Mouse (Mus musculus): ENCODE data around the gene Kdm5b.

- no peak for TF ChIP-seq CHD2 (IDR thresholded peaks at IDR 0.05; ENCODE audit: low read depth, low read length)
- TF ChIP-seq HCFC1 (IDR thresholded peaks at IDR 0.05; ENCODE audit: borderline replicate concordance, insufficient read depth, low read length), result no peak
- no peak for TF ChIP-seq ZC3H11A (IDR thresholded peaks at IDR 0.05; ENCODE audit: borderline replicate concordance, low read depth, low read length)
- TF ChIP-seq MAFK (IDR thresholded peaks at IDR 0.05; ENCODE audit: insufficient read depth, low read depth, low read length), result no peak
Measured at GRCm38 (mm10) chr1:134629455-134629854, 69.5 kb downstream of the Kdm5b start.
